Comparison of ENCODE assay signal across 10 mouse cellular contexts in genomic region chrX:36983654-36984311, GRCm38 (mm10). TPM values are rescaled to one million over a fixed set of nuclear protein-coding genes. Genes with fewer than 3 reads are reported as not detected.
DNase-seq lines count a peak whose midpoint lies in the region; ATAC-seq and TF ChIP-seq lines count a peak whose summit lies in the region.
"Had no signal": no experiment of that assay in that cellular context is flagged by ENCODE, and none has a peak within 500 bp of the region (broad histone marks: within the 10 kb centered on the region; RNA-seq: fewer than 3 reads in every experiment).

No protein-coding gene starts in this region.

- 28% methylated on average over 11 of the region's 11 CpGs for WGBS in limb, embryonic 12.5 days
- 36% methylated on average over 11 of the region's 11 CpGs for WGBS in spleen, adult 2 months

- H3K27ac ChIP-seq in limb, embryonic 12.5 days, result peak overlapping the region; percentile 91
- peak overlapping the region; percentile 86 for H3K27ac ChIP-seq in spleen, adult 2 months (ENCODE audit: insufficient read depth, low read length)
- H3K27ac ChIP-seq: lung, embryonic 15.5 days had no signal

- H3K4me1 ChIP-seq in limb, embryonic 12.5 days (replicated peaks), result peaks cover 39% of the 10 kb centered on the region
- H3K4me1 ChIP-seq in spleen, adult 2 months (ENCODE audit: control insufficient read depth, insufficient read depth, insufficient read length), result peaks cover 29% of the 10 kb centered on the region

- peak; percentile 93 for ATAC-seq in limb, embryonic 12.5 days (ENCODE audit: insufficient number of reproducible peaks, insufficient read depth, low FRiP score, low TSS enrichment, low read depth)

- H3K36me3 ChIP-seq in limb, embryonic 12.5 days, result no peaks in the 10 kb centered on the region
- H3K36me3 ChIP-seq in spleen, adult 2 months (ENCODE audit: control insufficient read depth, insufficient read depth, low read length), result no peaks in the 10 kb centered on the region
- H3K36me3 ChIP-seq: lung, embryonic 15.5 days had no signal

- H3K4me2 ChIP-seq in limb, embryonic 12.5 days, result peak overlapping the region; percentile 32
- H3K4me2 ChIP-seq: lung, embryonic 15.5 days had no signal

- no peak for TF ChIP-seq CTCF in spleen, adult 2 months (IDR thresholded peaks at IDR 0.05; ENCODE audit: extremely low read depth, insufficient read depth, insufficient read length, insufficient replicate concordance)

- 0 out of 2 replicates have a peak overlapping the region, but pooled peaks have one; percentile 2 for H3K4me3 ChIP-seq in limb, embryonic 12.5 days (replicated peaks)
- H3K4me3 ChIP-seq in spleen, adult 2 months (ENCODE audit: extremely low read depth, insufficient read depth, insufficient read length), result no peak overlapping the region; the same call in 1 of the 2 replicates
- H3K4me3 ChIP-seq: erythroblast, embryonic 14.5 days; lung, embryonic 15.5 days had no signal

- H3K9ac ChIP-seq in limb, embryonic 12.5 days (replicated peaks), result no peak overlapping the region
- H3K9ac ChIP-seq: lung, embryonic 15.5 days had no signal

- no peaks in the 10 kb centered on the region for H3K27me3 ChIP-seq in limb, embryonic 12.5 days
- no peaks in the 10 kb centered on the region for H3K27me3 ChIP-seq in spleen, adult 2 months (ENCODE audit: control insufficient read depth, insufficient read depth, low read length)
- H3K27me3 ChIP-seq: lung, embryonic 15.5 days had no signal

- TF ChIP-seq POLR2A in spleen, adult 2 months (IDR thresholded peaks at IDR 0.05; ENCODE audit: low read depth, low read length), result no peak

- DNase-seq in adrenal gland, postnatal 14 days, result peak; percentile 9
- DNase-seq in adrenal gland, adult (ENCODE audit: inconsistent age in 2 of 2, low spot score in 1 of 2), result no peak
- DNase-seq in spleen, adult 18-20 months, result peak; percentile 13 to 20
- DNase-seq in spleen, adult 12 weeks (ENCODE audit: low spot score), result no peak
- peak in 1 of 2 experiments; percentile 5 for DNase-seq in spleen, adult 2 months (ENCODE audit: low read depth in 1 of 2, low spot score in 2 of 2)
- DNase-seq in kidney, adult 11 months, result no peak
- DNase-seq in lung, adult 18-20 months, result no peak

- no peaks in the 10 kb centered on the region for H3K9me3 ChIP-seq in limb, embryonic 12.5 days
- H3K9me3 ChIP-seq: lung, embryonic 15.5 days had no signal

RNA-seq across cellular contexts. Expression of gene Sept6, which starts 7.8 kb away (rescaled TPM):
- 17.6 and 22.6 TPM in 2 replicates for total RNA-seq in adrenal gland, postnatal 14 days (2021)
- polyA plus RNA-seq in limb, embryonic 12.5 days (2016; fragmentation: Nextera tagmentation; extraction: Ambion mirVana), result 82.7 and 83.5 TPM in 2 replicates
- polyA plus RNA-seq in spleen, adult 2 months (2012; rRNA removed), result 45.0 and 55.5 TPM in 2 replicates

Comparison
In these comparisons a context has a peak if more than half of its experiments do, and no peak if none do; other contexts are left out.
1. DNase-seq: peak in adrenal gland, postnatal 14 days (single experiment) and spleen, adult 18-20 months (2 of 2); none in adrenal gland, adult (0 of 2), spleen, adult 12 weeks (single experiment), kidney, adult 11 months (single experiment) and lung, adult 18-20 months (0 of 2).